Mouse (Mus musculus) heart, embryonic 13.5 days (tissue): ENCODE data around the gene Ttc29. TPM values are rescaled to one million over a fixed set of nuclear protein-coding genes. Genes with fewer than 3 reads are reported as not detected.

Experiments
- ATAC-seq: fragments of 200-750 bp; cut with Nextera tagmentation; 2 replicates; pipeline ENCODE4 v1.8.0; 2017; ENCODE audit warnings: moderate TSS enrichment; ENCODE audit not compliant: insufficient number of reproducible peaks, low FRiP score, low TSS enrichment; ENCODE audit errors: extremely low read depth
- H3K27ac ChIP-seq: fragments of 300-500 bp; sonication (generic); replicated peaks from 2 replicates; pipeline ENCODE4 v1.5.1; 2015; ENCODE audit warnings: moderate library complexity, mild to moderate bottlenecking, inconsistent platforms
- H3K27me3 ChIP-seq: fragments of 300-500 bp; sonication (generic); replicated peaks from 2 replicates; pipeline ENCODE4 v1.6.1; 2015; ENCODE audit warnings: mild to moderate bottlenecking, inconsistent platforms
- H3K36me3 ChIP-seq: fragments of 300-500 bp; sonication (generic); 2 replicates; pipeline ENCODE4 v1.6.1; 2015; ENCODE audit warnings: mild to moderate bottlenecking, inconsistent platforms
- H3K4me1 ChIP-seq: fragments of 300-500 bp; sonication (generic); 2 replicates; pipeline ENCODE4 v1.6.1; 2015; ENCODE audit warnings: inconsistent platforms
- H3K4me2 ChIP-seq: fragments of 300-500 bp; sonication (generic); 2 replicates; pipeline ENCODE4 v1.6.1; 2015; ENCODE audit warnings: inconsistent platforms, mild to moderate bottlenecking, moderate library complexity
- H3K4me3 ChIP-seq: fragments of 300-500 bp; sonication (generic); 2 replicates; pipeline ENCODE4 v1.5.1; 2015; ENCODE audit warnings: moderate library complexity, mild to moderate bottlenecking, inconsistent platforms
- H3K9ac ChIP-seq: fragments of 300-500 bp; sonication (generic); 2 replicates; pipeline ENCODE4 v1.6.1; 2015; ENCODE audit warnings: inconsistent platforms, mild to moderate bottlenecking, moderate library complexity
- H3K9me3 ChIP-seq: fragments of 300-500 bp; sonication (generic); 2 replicates; pipeline ENCODE4 v1.6.1; 2016; ENCODE audit warnings: inconsistent platforms
- WGBS: fragments of 180-500 bp; shearing (Covaris S2); methylation state at CpG from one replicate; pipeline ENCODE4 v1.1.7; 2015; ENCODE audit warnings: mixed read lengths; 5-methylcytosine and 5-hydroxymethylcytosine counted together
- polyA plus RNA-seq: library from polyadenylated mRNA; unstranded; fragments of >200 nt; fragmentation: Nextera tagmentation; extraction: Ambion mirVana; gene quantifications from 2 replicates; pipeline ENCODE4 v1.2.1, GENCODE M21; 2015

The Ttc29 gene
- polyA plus RNA-seq, 1 experiment from 2014 or later, result not detected

DNA sequence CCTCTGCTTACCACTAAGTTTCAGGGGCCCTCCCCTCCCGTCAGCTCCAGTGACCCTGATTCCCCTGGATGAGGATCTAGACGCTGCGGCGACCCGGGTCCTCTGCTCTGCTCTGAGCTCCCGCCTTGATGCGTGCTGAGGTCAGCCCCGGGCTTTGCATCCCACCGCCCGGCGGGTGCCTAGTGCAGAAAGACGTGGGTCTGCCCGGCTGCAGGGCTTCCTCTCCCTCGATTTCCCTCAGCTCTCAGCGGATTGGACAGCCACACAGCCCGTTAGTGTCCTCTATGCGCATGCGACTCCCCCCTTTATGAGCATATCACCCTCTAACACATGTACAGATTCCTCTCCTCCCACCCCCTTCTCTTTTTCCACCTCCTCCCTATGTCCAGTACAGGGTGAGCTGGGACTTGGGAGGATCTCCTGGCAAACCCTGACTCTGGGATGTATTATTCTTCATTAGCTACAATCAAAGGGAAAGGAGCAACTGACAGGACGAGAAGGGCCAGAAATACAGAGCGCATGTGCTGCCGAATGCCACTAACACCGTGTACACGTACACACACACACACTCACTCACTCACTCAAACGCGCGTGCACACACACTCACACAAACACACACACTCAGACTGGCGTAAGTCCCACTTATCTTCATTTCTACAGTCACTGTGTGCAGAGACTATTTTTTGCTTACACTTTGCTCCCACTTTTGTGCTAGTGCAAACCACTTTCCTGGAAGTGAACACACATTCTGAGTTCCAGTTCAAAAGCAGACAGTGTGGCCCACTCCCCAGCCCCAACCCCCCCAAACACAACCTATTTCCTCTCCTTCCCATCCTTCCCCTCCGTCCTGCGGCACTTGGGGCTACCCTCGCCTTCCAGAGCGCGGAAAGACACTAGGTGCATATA is 224.3 kb downstream of the Ttc29 start:
- peaks cover 35% of the 10 kb centered on the region for H3K4me1 ChIP-seq
- H3K9me3 ChIP-seq, result no peaks in the 10 kb centered on the region
- no peak for ATAC-seq
- no peak overlapping the region for H3K9ac ChIP-seq
- H3K27ac ChIP-seq, result no peak overlapping the region
- H3K4me3 ChIP-seq, result peak overlapping the region; percentile 54
- H3K4me2 ChIP-seq, result peak overlapping the region; percentile 84
- peaks cover 96% of the 10 kb centered on the region for H3K27me3 ChIP-seq
- no peaks in the 10 kb centered on the region for H3K36me3 ChIP-seq
- WGBS, result 5% methylated on average over 32 of the region's 32 CpGs

DNA sequence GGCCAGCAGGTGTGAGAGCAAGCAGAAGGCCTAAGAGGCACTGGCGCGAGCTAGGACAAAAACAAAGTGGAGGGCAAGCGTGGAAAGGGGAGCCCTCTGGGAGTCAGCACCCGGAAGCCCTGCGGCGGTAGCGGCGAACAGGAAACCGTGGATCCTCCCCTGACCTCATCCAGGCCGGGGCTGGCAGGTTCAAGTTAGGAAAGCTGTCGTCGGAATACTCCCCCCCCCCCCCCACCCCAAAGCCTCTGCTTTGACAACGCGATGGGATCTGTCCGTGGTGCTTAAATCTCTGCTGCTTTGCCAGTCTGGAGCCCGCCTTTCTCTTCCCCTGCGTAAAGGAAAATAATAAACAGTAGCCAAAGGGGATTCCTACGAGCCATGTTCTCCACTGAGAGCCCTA is 225.0 kb downstream of the Ttc29 start:
- Histone ChIP-seq H3K27ac (no peak overlapping the region), H3K4me2 (peak overlapping the region; percentile 58), H3K36me3 (no peaks in the 10 kb centered on the region), H3K4me1 (peaks cover 35% of the 10 kb centered on the region), H3K9ac (no peak overlapping the region), H3K4me3 (peak overlapping the region; percentile 54), H3K9me3 (no peaks in the 10 kb centered on the region), H3K27me3 (peaks cover 96% of the 10 kb centered on the region)
- WGBS, result under 1% methylated on average over 18 of the region's 18 CpGs
- ATAC-seq, result no peak

DNA sequence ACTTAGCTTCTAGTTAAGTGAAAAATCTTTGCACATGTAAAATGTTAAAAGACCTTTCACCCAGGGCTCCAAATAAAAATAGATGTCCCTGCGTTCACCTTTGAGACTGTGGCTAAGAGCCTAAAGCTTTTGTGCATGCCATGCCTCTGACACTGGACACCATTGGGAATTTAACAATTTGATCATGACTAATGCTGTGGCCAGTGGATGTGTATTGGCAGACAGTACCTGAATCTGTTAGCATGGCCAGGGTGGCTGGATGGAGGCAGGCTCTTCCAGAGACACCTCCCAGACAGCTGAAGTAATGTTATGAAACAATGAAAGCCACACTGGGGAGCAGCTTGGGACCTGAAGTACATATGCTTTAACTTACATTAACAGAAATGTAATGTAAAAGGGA is 229.7 kb downstream of the Ttc29 start:
- Histone ChIP-seq H3K4me1 (peaks cover 3% of the 10 kb centered on the region), H3K27ac (no peak overlapping the region), H3K36me3 (no peaks in the 10 kb centered on the region), H3K9ac (no peak overlapping the region), H3K4me3 (no peak overlapping the region), H3K9me3 (no peaks in the 10 kb centered on the region), H3K27me3 (peaks cover 58% of the 10 kb centered on the region), H3K4me2 (no peak overlapping the region)
- no peak for ATAC-seq
- WGBS, result 75% methylated on average over 1 of the region's 1 CpGs

Other genes with a start within 250 kb of the Ttc29 start
- not detected in 2 replicates for gene Pou4f2, start 223.3 kb downstream of the Ttc29 start, polyA plus RNA-seq